Mouse (Mus musculus) bone marrow macrophage, adult 2 months (primary cell): ENCODE measurements around the gene Ncoa7.

Source experiments
- CTCF ChIP-seq: IDR thresholded peaks from 2 replicates; pipeline ENCODE4 v1.5.1; 2012; ENCODE audit warnings: low read depth, mild to moderate bottlenecking, low read length, moderate library complexity
- POLR2A ChIP-seq: IDR thresholded peaks from 2 replicates; pipeline ENCODE4 v1.6.1; 2012; ENCODE audit warnings: mild to moderate bottlenecking, low read depth, low read length, borderline replicate concordance

DNA sequence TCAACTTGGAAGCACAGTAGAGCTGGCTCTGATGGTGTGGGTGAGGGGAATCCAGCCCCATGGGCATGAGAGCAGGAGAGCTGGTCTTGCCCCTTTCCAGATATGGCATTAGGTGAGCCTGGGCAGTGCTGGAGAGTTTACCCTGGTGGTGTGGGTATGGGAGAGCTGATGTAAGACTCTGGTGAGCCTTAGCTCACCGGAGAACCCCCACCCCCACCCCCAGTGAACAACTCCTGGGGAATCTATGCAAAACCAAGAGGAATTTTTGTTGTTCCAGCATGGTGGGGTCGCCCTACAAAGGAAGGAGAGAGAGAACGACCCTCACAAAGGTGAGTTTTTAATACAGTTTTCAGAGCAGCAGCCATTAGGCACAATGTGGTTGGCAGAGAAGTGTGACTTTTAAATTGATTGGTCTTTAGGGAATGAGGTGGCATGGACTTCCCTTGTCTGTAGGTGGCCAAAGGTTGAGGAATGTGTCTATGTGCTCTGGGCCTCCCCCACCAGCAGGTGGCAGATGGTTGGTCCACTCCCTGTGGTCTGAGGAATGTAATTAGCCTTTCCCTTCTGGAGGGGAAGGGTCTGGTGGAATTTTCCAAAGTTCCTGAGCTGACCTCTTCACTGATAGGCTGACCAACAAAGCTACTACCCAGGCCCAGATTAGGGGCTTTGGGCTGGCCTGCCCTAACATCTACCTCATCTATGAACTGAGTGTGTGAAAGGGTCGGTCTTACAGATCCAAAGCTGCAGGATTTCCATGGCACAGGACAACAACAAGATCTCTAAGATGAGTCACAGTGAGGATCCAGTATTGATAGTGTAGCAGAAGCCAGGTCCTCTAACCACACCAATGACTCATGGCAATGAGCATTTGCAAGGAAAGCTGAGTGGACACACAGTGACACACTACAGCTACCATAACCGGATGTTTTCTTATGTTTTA lies 73.7 kb downstream of the Ncoa7 start:
- TF ChIP-seq CTCF (no peak), POLR2A (no peak)
